Mouse (Mus musculus): ENCODE measurements at regions not wholly inside any gene's neighbourhood (a gene's known extent, or its start where the extent isn't known, plus 50 kb on each side); places are given as distances from the start of the nearest gene placed in this dataset.

- Histone ChIP-seq H3K36me3 (ENCODE audit: control insufficient read depth, insufficient read depth, low read length, poor library complexity, severe bottlenecking) (no peaks in the 10 kb centered on the region), H3K9me3 (ENCODE audit: control insufficient read depth, insufficient read depth, low read depth, low read length) (no peaks in the 10 kb centered on the region), H3K4me3 (ENCODE audit: insufficient read depth in 1 of 2, low read depth in 1 of 2, low read length in 2 of 2, poor library complexity in 1 of 2, severe bottlenecking in 1 of 2) (no peak overlapping the region), H3K27ac (ENCODE audit: insufficient read depth, low read depth, low read length, poor library complexity, severe bottlenecking) (no peak overlapping the region), H3K4me1 (ENCODE audit: control insufficient read depth in 2 of 2, insufficient read depth in 2 of 2, low read length in 2 of 2, poor library complexity in 1 of 2) (no peaks in the 10 kb centered on the region), H3K9ac (ENCODE audit: insufficient read depth, low read depth, low read length, poor library complexity, severe bottlenecking) (no peak overlapping the region)
- no peak for DNase-seq (ENCODE audit: low read depth, low spot score)
- in situ Hi-C loops (cut with MboI; ENCODE audit: low sequenced_read_pairs in 2 of 2, unreplicated experiment in 2 of 2) = no loop called here
- no peak for TF ChIP-seq HCFC1 (IDR thresholded peaks at IDR 0.05; ENCODE audit: borderline replicate concordance, insufficient read depth, low read length)
- TF ChIP-seq CHD2 (IDR thresholded peaks at IDR 0.05; ENCODE audit: low read depth, low read length) = no peak
- TF ChIP-seq MAFK (IDR thresholded peaks at IDR 0.05; ENCODE audit: insufficient read depth, low read depth, low read length) = no peak
- no peak for TF ChIP-seq ZNF384 (IDR thresholded peaks at IDR 0.05; ENCODE audit: low read depth, low read length)
- no peak for TF ChIP-seq ZC3H11A (IDR thresholded peaks at IDR 0.05; ENCODE audit: borderline replicate concordance, low read depth, low read length)
Measured at GRCm38 (mm10) chr2:9569220-9569619, 311.8 kb upstream of the 4930412O13Rik start.

GRCm38 (mm10) chr2:9574196-9574595 lies 306.9 kb upstream of the 4930412O13Rik start:
- no peak for TF ChIP-seq HCFC1 (IDR thresholded peaks at IDR 0.05; ENCODE audit: borderline replicate concordance, insufficient read depth, low read length)
- no peak for TF ChIP-seq ZNF384 (IDR thresholded peaks at IDR 0.05; ENCODE audit: low read depth, low read length)
- TF ChIP-seq ZC3H11A (IDR thresholded peaks at IDR 0.05; ENCODE audit: borderline replicate concordance, low read depth, low read length) = no peak
- TF ChIP-seq MAFK (IDR thresholded peaks at IDR 0.05; ENCODE audit: insufficient read depth, low read depth, low read length) = no peak
- no peak for TF ChIP-seq CHD2 (IDR thresholded peaks at IDR 0.05; ENCODE audit: low read depth, low read length)
- DNase-seq (ENCODE audit: low read depth, low spot score) = no peak
- no peaks in the 10 kb centered on the region for H3K9me3 ChIP-seq (ENCODE audit: control insufficient read depth, insufficient read depth, low read depth, low read length)
- H3K4me3 ChIP-seq (ENCODE audit: insufficient read depth in 1 of 2, low read depth in 1 of 2, low read length in 2 of 2, poor library complexity in 1 of 2, severe bottlenecking in 1 of 2) = no peak overlapping the region
- H3K36me3 ChIP-seq (ENCODE audit: control insufficient read depth, insufficient read depth, low read length, poor library complexity, severe bottlenecking) = no peaks in the 10 kb centered on the region
- H3K27ac ChIP-seq (ENCODE audit: insufficient read depth, low read depth, low read length, poor library complexity, severe bottlenecking) = no peak overlapping the region
- H3K9ac ChIP-seq (ENCODE audit: insufficient read depth, low read depth, low read length, poor library complexity, severe bottlenecking) = no peak overlapping the region
- H3K4me1 ChIP-seq (ENCODE audit: control insufficient read depth in 2 of 2, insufficient read depth in 2 of 2, low read length in 2 of 2, poor library complexity in 1 of 2) = no peaks in the 10 kb centered on the region
- in situ Hi-C loops (cut with MboI; ENCODE audit: low sequenced_read_pairs in 2 of 2, unreplicated experiment in 2 of 2) = no loop called here

- DNase-seq (ENCODE audit: low read depth, low spot score) = no peak
- H3K36me3 ChIP-seq (ENCODE audit: control insufficient read depth, insufficient read depth, low read length, poor library complexity, severe bottlenecking) = no peaks in the 10 kb centered on the region
- H3K4me3 ChIP-seq (ENCODE audit: insufficient read depth in 1 of 2, low read depth in 1 of 2, low read length in 2 of 2, poor library complexity in 1 of 2, severe bottlenecking in 1 of 2) = no peak overlapping the region
- H3K4me1 ChIP-seq (ENCODE audit: control insufficient read depth in 2 of 2, insufficient read depth in 2 of 2, low read length in 2 of 2, poor library complexity in 1 of 2) = no peaks in the 10 kb centered on the region
- in situ Hi-C loops (cut with MboI; ENCODE audit: low sequenced_read_pairs in 2 of 2, unreplicated experiment in 2 of 2) = no loop called here
- no peak overlapping the region for H3K9ac ChIP-seq (ENCODE audit: insufficient read depth, low read depth, low read length, poor library complexity, severe bottlenecking)
- H3K27ac ChIP-seq (ENCODE audit: insufficient read depth, low read depth, low read length, poor library complexity, severe bottlenecking) = no peak overlapping the region
- H3K9me3 ChIP-seq (ENCODE audit: control insufficient read depth, insufficient read depth, low read depth, low read length) = no peaks in the 10 kb centered on the region
- TF ChIP-seq ZC3H11A (IDR thresholded peaks at IDR 0.05; ENCODE audit: borderline replicate concordance, low read depth, low read length) (no peak), ZNF384 (IDR thresholded peaks at IDR 0.05; ENCODE audit: low read depth, low read length) (no peak)
Measured at GRCm38 (mm10) chr2:9574651-9575050, 306.4 kb upstream of the 4930412O13Rik start.

- Histone ChIP-seq H3K9me3 (ENCODE audit: control insufficient read depth, insufficient read depth, low read depth, low read length) (no peaks in the 10 kb centered on the region), H3K36me3 (ENCODE audit: control insufficient read depth, insufficient read depth, low read length, poor library complexity, severe bottlenecking) (no peaks in the 10 kb centered on the region), H3K4me3 (ENCODE audit: insufficient read depth in 1 of 2, low read depth in 1 of 2, low read length in 2 of 2, poor library complexity in 1 of 2, severe bottlenecking in 1 of 2) (no peak overlapping the region), H3K27ac (ENCODE audit: insufficient read depth, low read depth, low read length, poor library complexity, severe bottlenecking) (no peak overlapping the region), H3K9ac (ENCODE audit: insufficient read depth, low read depth, low read length, poor library complexity, severe bottlenecking) (no peak overlapping the region), H3K4me1 (ENCODE audit: control insufficient read depth in 2 of 2, insufficient read depth in 2 of 2, low read length in 2 of 2, poor library complexity in 1 of 2) (no peaks in the 10 kb centered on the region)
- DNase-seq (ENCODE audit: low read depth, low spot score) = no peak
- in situ Hi-C loops (cut with MboI; ENCODE audit: low sequenced_read_pairs in 2 of 2, unreplicated experiment in 2 of 2) = no loop called here
- TF ChIP-seq CHD2 (IDR thresholded peaks at IDR 0.05; ENCODE audit: low read depth, low read length) (no peak), ZC3H11A (IDR thresholded peaks at IDR 0.05; ENCODE audit: borderline replicate concordance, low read depth, low read length) (no peak), HCFC1 (IDR thresholded peaks at IDR 0.05; ENCODE audit: borderline replicate concordance, insufficient read depth, low read length) (no peak), MAFK (IDR thresholded peaks at IDR 0.05; ENCODE audit: insufficient read depth, low read depth, low read length) (no peak), ZNF384 (IDR thresholded peaks at IDR 0.05; ENCODE audit: low read depth, low read length) (no peak)
Measured at GRCm38 (mm10) chr2:9577868-9578267, 303.2 kb upstream of the 4930412O13Rik start.

- DNase-seq (ENCODE audit: low read depth, low spot score) = no peak
- TF ChIP-seq MAFK (IDR thresholded peaks at IDR 0.05; ENCODE audit: insufficient read depth, low read depth, low read length) (no peak), HCFC1 (IDR thresholded peaks at IDR 0.05; ENCODE audit: borderline replicate concordance, insufficient read depth, low read length) (no peak), ZC3H11A (IDR thresholded peaks at IDR 0.05; ENCODE audit: borderline replicate concordance, low read depth, low read length) (no peak), ZNF384 (IDR thresholded peaks at IDR 0.05; ENCODE audit: low read depth, low read length) (no peak), CHD2 (IDR thresholded peaks at IDR 0.05; ENCODE audit: low read depth, low read length) (no peak)
- in situ Hi-C loops (cut with MboI; ENCODE audit: low sequenced_read_pairs in 2 of 2, unreplicated experiment in 2 of 2) = no loop called here
- H3K36me3 ChIP-seq (ENCODE audit: control insufficient read depth, insufficient read depth, low read length, poor library complexity, severe bottlenecking) = no peaks in the 10 kb centered on the region
- no peak overlapping the region for H3K4me3 ChIP-seq (ENCODE audit: insufficient read depth in 1 of 2, low read depth in 1 of 2, low read length in 2 of 2, poor library complexity in 1 of 2, severe bottlenecking in 1 of 2)
- H3K9me3 ChIP-seq (ENCODE audit: control insufficient read depth, insufficient read depth, low read depth, low read length) = no peaks in the 10 kb centered on the region
- H3K27ac ChIP-seq (ENCODE audit: insufficient read depth, low read depth, low read length, poor library complexity, severe bottlenecking) = no peak overlapping the region
- no peak overlapping the region for H3K9ac ChIP-seq (ENCODE audit: insufficient read depth, low read depth, low read length, poor library complexity, severe bottlenecking)
- H3K4me1 ChIP-seq (ENCODE audit: control insufficient read depth in 2 of 2, insufficient read depth in 2 of 2, low read length in 2 of 2, poor library complexity in 1 of 2) = no peaks in the 10 kb centered on the region
Measured at GRCm38 (mm10) chr2:9587389-9587788, 293.7 kb upstream of the 4930412O13Rik start.
